Mouse (Mus musculus): Measurements from ENCODE around the gene Zfand3.
A peak's percentile ranks its signal among the peaks of the same experiment; 100 is the strongest.

The Zfand3 gene

GRCm38 (mm10) chr17:30004203-30005102, at the start of gene Zfand3:
TSS of gene Zfand3 (plus strand) at chr17:30004733.
- DNase-seq (ENCODE audit: low read depth, low spot score): peak; percentile 93

- DNase-seq (ENCODE audit: low read depth, low spot score): no peak
Observed at GRCm38 (mm10) chr17:29955880-29956279, 48.7 kb upstream of the Zfand3 start.

- peak; percentile 71 for DNase-seq (ENCODE audit: low read depth, low spot score)
Observed at GRCm38 (mm10) chr17:29963730-29964259, 40.7 kb upstream of the Zfand3 start.

GRCm38 (mm10) chr17:29965506-29965905, 39.0 kb upstream of the Zfand3 start:
- no peak for DNase-seq (ENCODE audit: low read depth, low spot score)

- DNase-seq (ENCODE audit: low read depth, low spot score): no peak
Observed at GRCm38 (mm10) chr17:29970037-29970555, 34.4 kb upstream of the Zfand3 start, which contains the start of gene Mdga1. TSS of gene Mdga1 (minus strand) at chr17:29970087.

GRCm38 (mm10) chr17:29971761-29972432, 32.6 kb upstream of the Zfand3 start:
- DNase-seq (ENCODE audit: low read depth, low spot score): no peak

- peak; percentile 79 for DNase-seq (ENCODE audit: low read depth, low spot score)
Observed at GRCm38 (mm10) chr17:29973226-29973625, 31.3 kb upstream of the Zfand3 start.

GRCm38 (mm10) chr17:29975731-29976130, 28.8 kb upstream of the Zfand3 start:
- peak; percentile 82 for DNase-seq (ENCODE audit: low read depth, low spot score)

GRCm38 (mm10) chr17:29979020-29979419, 25.5 kb upstream of the Zfand3 start:
- DNase-seq (ENCODE audit: low read depth, low spot score): no peak

- DNase-seq (ENCODE audit: low read depth, low spot score): peak; percentile 74
Observed at GRCm38 (mm10) chr17:29979841-29980240, 24.7 kb upstream of the Zfand3 start.

- DNase-seq (ENCODE audit: low read depth, low spot score): no peak
Observed at GRCm38 (mm10) chr17:29981568-29981967, 23.0 kb upstream of the Zfand3 start.

- DNase-seq (ENCODE audit: low read depth, low spot score): no peak
Observed at GRCm38 (mm10) chr17:29983190-29983589, 21.3 kb upstream of the Zfand3 start.

- DNase-seq (ENCODE audit: low read depth, low spot score): no peak
Observed at GRCm38 (mm10) chr17:29984931-29985330, 19.6 kb upstream of the Zfand3 start.

- no peak for DNase-seq (ENCODE audit: low read depth, low spot score)
Observed at GRCm38 (mm10) chr17:29985534-29985933, 19.0 kb upstream of the Zfand3 start.

GRCm38 (mm10) chr17:29988141-29988540, 16.4 kb upstream of the Zfand3 start:
- DNase-seq (ENCODE audit: low read depth, low spot score): no peak

GRCm38 (mm10) chr17:29989653-29990052, 14.9 kb upstream of the Zfand3 start:
- peak; percentile 22 for DNase-seq (ENCODE audit: low read depth, low spot score)

- no peak for DNase-seq (ENCODE audit: low read depth, low spot score)
Observed at GRCm38 (mm10) chr17:29990136-29990535, 14.4 kb upstream of the Zfand3 start.

- no peak for DNase-seq (ENCODE audit: low read depth, low spot score)
Observed at GRCm38 (mm10) chr17:29990845-29991244, 13.7 kb upstream of the Zfand3 start.

- DNase-seq (ENCODE audit: low read depth, low spot score): no peak
Observed at GRCm38 (mm10) chr17:29993488-29993887, 11.0 kb upstream of the Zfand3 start.

- DNase-seq (ENCODE audit: low read depth, low spot score): no peak
Observed at GRCm38 (mm10) chr17:29994011-29994410, 10.5 kb upstream of the Zfand3 start.

- no peak for DNase-seq (ENCODE audit: low read depth, low spot score)
Observed at GRCm38 (mm10) chr17:29994459-29994858, 10.1 kb upstream of the Zfand3 start.

GRCm38 (mm10) chr17:29995986-29996385, 8.5 kb upstream of the Zfand3 start:
- no peak for DNase-seq (ENCODE audit: low read depth, low spot score)

Data from CD4-positive, CD25-positive, alpha-beta regulatory T cell, adult 2 months (primary cell).